Mouse (Mus musculus): ENCODE results near the gene Trim9. TPM values are rescaled to one million over a fixed set of nuclear protein-coding genes. Genes with fewer than 3 reads are reported as not detected.
A peak's percentile ranks its signal among the peaks of the same experiment; 100 is the strongest.

Trim9 gene
- polyA plus RNA-seq, 1 experiment from 2014 or later = 27.4 TPM

DNA sequence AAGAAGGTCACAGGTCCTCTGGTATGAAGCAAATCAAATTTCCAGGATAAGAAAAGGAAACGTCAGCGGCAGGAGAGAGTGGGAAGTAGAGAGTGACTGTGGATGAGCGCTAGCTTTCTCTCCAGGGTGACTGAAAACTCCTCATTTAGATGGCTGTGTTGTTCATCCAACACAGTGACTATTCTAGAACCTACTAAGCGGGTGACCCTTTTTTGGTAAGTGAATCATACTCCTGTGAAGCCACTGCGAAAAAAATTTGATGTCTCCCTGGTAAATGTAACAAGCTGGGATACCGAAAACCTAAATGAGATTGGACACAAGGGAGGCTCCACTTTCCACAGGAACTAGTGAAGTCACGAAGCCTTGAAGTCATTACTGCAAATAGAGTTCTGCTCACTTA, 39.5 kb downstream of the Trim9 start:
- H3K27ac ChIP-seq (ENCODE audit: low read depth, low read length) = no peak overlapping the region
- WGBS = 92% methylated on average over 7 of the region's 7 CpGs
- ATAC-seq (ENCODE audit: insufficient read depth, low FRiP score, low TSS enrichment) (no peak), DNase-seq (ENCODE audit: low spot score) (no peak)
- H3K27me3 ChIP-seq (ENCODE audit: control insufficient read depth, insufficient read depth, low read length) = no peaks in the 10 kb centered on the region
- H3K9ac ChIP-seq (ENCODE audit: low read length) = no peak overlapping the region
- no peaks in the 10 kb centered on the region for H3K4me1 ChIP-seq (ENCODE audit: control insufficient read depth, insufficient read depth, low read length)
- H3K4me3 ChIP-seq (ENCODE audit: low read depth, low read length) = no peak overlapping the region
- no peaks in the 10 kb centered on the region for H3K36me3 ChIP-seq (ENCODE audit: control insufficient read depth, insufficient read depth, low read length)
- no peak overlapping the region for H3K4me2 ChIP-seq (ENCODE audit: low read depth)
- no peaks in the 10 kb centered on the region for H3K9me3 ChIP-seq (ENCODE audit: control insufficient read depth, low read length)

DNA sequence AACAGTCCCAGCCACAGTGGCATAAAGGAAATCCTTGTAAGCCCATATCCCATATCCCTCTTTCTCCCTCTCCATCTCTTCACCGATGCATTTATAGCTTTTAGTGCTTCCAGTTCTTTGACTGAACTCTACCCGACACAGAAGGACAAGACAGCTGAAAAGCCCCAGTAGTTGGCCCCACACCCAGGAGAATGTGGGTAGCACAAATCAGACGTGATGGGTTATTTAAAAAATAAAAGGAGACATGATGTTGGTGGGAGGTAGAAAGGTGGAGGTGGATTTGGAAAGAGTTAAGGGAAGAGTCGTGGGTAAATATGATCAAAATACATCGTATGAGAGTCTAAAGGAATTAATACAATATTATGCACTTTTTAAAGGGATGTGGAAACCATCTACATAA, 40.4 kb downstream of the Trim9 start:
- Histone ChIP-seq H3K4me3 (ENCODE audit: low read depth, low read length) (no peak overlapping the region), H3K27ac (ENCODE audit: low read depth, low read length) (no peak overlapping the region), H3K4me2 (ENCODE audit: low read depth) (no peak overlapping the region), H3K27me3 (ENCODE audit: control insufficient read depth, insufficient read depth, low read length) (no peaks in the 10 kb centered on the region), H3K4me1 (ENCODE audit: control insufficient read depth, insufficient read depth, low read length) (no peaks in the 10 kb centered on the region), H3K36me3 (ENCODE audit: control insufficient read depth, insufficient read depth, low read length) (no peaks in the 10 kb centered on the region), H3K9me3 (ENCODE audit: control insufficient read depth, low read length) (no peaks in the 10 kb centered on the region), H3K9ac (ENCODE audit: low read length) (no peak overlapping the region)
- no peak for ATAC-seq (ENCODE audit: insufficient read depth, low FRiP score, low TSS enrichment)
- DNase-seq (ENCODE audit: low spot score) = no peak
- WGBS = 90% methylated on average over 5 of the region's 5 CpGs

DNA sequence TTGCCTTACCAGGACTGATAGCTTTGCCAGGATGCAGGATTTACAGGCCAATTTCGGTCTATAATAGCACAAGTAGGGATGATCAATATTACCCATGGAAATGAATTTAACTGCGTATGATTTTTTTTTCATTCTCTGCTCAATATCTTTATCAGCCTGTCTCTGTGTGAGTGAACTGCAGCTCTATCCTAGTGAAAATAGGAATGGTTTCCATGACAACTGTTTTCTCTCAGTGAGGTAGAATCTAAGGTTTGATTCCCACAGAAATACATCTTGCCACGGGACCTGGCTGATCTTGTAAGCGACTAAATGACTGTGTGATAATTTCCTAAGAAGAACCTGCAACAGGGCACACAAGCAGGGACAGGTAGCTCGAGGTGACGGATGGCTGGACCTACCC, 43.4 kb downstream of the Trim9 start:
- no peak overlapping the region for H3K4me2 ChIP-seq (ENCODE audit: low read depth)
- no peak overlapping the region for H3K4me3 ChIP-seq (ENCODE audit: low read depth, low read length)
- H3K36me3 ChIP-seq (ENCODE audit: control insufficient read depth, insufficient read depth, low read length) = no peaks in the 10 kb centered on the region
- no peaks in the 10 kb centered on the region for H3K9me3 ChIP-seq (ENCODE audit: control insufficient read depth, low read length)
- DNase-seq (ENCODE audit: low spot score) = no peak
- no peak overlapping the region for H3K27ac ChIP-seq (ENCODE audit: low read depth, low read length)
- H3K27me3 ChIP-seq (ENCODE audit: control insufficient read depth, insufficient read depth, low read length) = no peaks in the 10 kb centered on the region
- H3K4me1 ChIP-seq (ENCODE audit: control insufficient read depth, insufficient read depth, low read length) = no peaks in the 10 kb centered on the region
- H3K9ac ChIP-seq (ENCODE audit: low read length) = no peak overlapping the region
- ATAC-seq (ENCODE audit: insufficient read depth, low FRiP score, low TSS enrichment) = no peak
- 84% methylated on average over 6 of the region's 6 CpGs for WGBS

DNA sequence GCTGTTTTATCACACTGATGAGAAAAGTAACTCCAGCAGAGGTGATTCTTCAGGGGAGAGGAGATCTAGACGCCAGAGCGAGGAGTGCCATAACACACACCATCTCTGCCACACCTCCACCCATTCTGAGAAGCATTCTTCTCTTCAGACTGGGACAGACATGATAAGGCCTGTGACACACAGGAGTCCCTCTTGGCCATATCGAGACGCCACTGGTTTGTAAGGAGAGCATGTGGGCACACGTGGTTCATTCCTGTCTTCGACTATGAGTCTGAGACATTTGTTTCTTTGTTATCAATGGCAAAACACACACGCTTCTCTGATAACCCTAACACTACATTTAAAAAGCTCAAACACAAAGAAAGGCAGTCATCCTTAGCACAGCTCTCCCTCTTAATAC, 43.9 kb downstream of the Trim9 start:
- Histone ChIP-seq H3K36me3 (ENCODE audit: control insufficient read depth, insufficient read depth, low read length) (no peaks in the 10 kb centered on the region), H3K9ac (ENCODE audit: low read length) (no peak overlapping the region), H3K9me3 (ENCODE audit: control insufficient read depth, low read length) (no peaks in the 10 kb centered on the region), H3K27ac (ENCODE audit: low read depth, low read length) (no peak overlapping the region), H3K27me3 (ENCODE audit: control insufficient read depth, insufficient read depth, low read length) (no peaks in the 10 kb centered on the region), H3K4me3 (ENCODE audit: low read depth, low read length) (no peak overlapping the region), H3K4me1 (ENCODE audit: control insufficient read depth, insufficient read depth, low read length) (no peaks in the 10 kb centered on the region), H3K4me2 (ENCODE audit: low read depth) (no peak overlapping the region)
- DNase-seq (ENCODE audit: low spot score) (no peak), ATAC-seq (ENCODE audit: insufficient read depth, low FRiP score, low TSS enrichment) (no peak)
- 89% methylated on average over 7 of the region's 7 CpGs for WGBS

DNA sequence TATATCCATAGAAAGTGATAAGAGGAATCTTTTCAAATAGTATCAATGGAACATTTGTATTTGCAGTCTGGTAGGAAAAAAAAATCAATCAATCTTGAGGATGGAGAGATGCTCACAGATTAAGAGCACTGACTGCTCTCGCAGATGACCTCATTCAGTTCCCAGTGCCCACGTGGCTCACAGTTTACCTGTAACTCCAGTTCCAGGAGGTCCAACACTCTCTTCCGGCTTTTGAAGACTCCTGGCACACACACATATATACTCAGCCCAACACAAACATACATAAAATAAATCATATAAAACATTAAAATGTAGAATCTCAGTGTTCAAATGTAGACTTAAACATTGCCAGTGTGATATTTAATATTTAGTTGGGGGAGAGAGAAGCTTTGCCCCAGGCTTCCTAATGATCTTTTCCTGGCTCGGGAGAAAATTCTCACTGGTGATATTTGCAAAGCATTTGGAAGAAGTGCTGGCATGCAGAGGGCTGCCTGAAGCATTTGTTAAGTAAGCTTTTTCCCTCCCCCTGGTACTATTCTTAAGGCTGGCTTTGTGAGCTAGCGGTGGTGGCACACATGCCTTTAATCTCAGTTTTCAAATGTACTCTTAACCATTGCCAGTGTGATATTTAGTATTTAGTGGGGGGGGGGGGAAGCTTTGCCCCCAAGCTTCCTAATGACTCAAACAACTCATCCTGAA, 45.2 kb downstream of the Trim9 start:
- no peaks in the 10 kb centered on the region for H3K36me3 ChIP-seq (ENCODE audit: control insufficient read depth, insufficient read depth, low read length)
- H3K4me2 ChIP-seq (ENCODE audit: low read depth) = no peak overlapping the region
- H3K27me3 ChIP-seq (ENCODE audit: control insufficient read depth, insufficient read depth, low read length) = no peaks in the 10 kb centered on the region
- 82% methylated on average over 5 of the region's 5 CpGs for WGBS
- no peak for ATAC-seq (ENCODE audit: insufficient read depth, low FRiP score, low TSS enrichment)
- H3K9me3 ChIP-seq (ENCODE audit: control insufficient read depth, low read length) = no peaks in the 10 kb centered on the region
- H3K4me1 ChIP-seq (ENCODE audit: control insufficient read depth, insufficient read depth, low read length) = no peaks in the 10 kb centered on the region
- no peak overlapping the region for H3K4me3 ChIP-seq (ENCODE audit: low read depth, low read length)
- no peak for DNase-seq (ENCODE audit: low spot score)
- H3K27ac ChIP-seq (ENCODE audit: low read depth, low read length) = no peak overlapping the region
- no peak overlapping the region for H3K9ac ChIP-seq (ENCODE audit: low read length)

DNA sequence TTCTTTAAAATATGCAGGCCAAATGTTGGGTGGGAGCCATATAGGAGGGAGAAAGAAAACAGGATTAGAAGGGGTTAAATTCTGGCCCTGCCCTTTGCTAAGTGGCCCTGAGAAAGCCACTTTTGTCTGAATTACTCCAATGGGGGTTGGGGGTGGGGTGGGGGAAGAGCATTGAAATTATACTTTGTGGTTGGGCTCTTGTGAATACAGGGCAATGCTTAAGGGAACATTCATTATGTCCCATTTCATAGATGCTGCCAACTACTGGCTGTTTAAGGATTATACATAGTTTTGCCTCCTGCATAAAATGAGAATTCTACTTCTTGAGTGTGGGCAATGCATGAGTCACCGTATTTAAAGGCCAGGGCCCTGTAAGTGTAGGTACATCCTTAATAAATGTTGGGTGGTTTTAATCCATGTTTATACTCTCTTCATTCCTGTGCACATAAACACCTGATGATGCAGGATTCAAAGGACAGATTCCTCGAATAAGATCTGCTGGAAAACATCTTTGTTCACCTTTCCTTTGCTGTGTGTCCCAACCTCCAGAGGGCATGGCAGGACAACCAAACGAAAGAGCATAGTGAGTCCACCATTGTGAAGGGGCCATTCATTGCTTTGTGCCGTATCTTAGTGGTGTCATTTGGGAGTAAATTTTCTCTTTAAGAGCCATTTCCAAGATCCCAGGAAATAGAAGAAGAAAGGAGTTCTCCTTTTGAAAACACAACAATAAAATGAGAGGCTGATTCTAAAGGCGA, 53.3 kb downstream of the Trim9 start:
- no peaks in the 10 kb centered on the region for H3K9me3 ChIP-seq (ENCODE audit: control insufficient read depth, low read length)
- no peak for DNase-seq (ENCODE audit: low spot score)
- H3K9ac ChIP-seq (ENCODE audit: low read length) = no peak overlapping the region
- H3K4me1 ChIP-seq (ENCODE audit: control insufficient read depth, insufficient read depth, low read length) = peaks cover 2% of the 10 kb centered on the region; the same call in 1 of the 2 replicates
- no peak overlapping the region for H3K4me3 ChIP-seq (ENCODE audit: low read depth, low read length)
- 0 out of 2 replicates have a peak overlapping the region, but pooled peaks have one; percentile 14 for H3K27ac ChIP-seq (ENCODE audit: low read depth, low read length)
- no peaks in the 10 kb centered on the region for H3K27me3 ChIP-seq (ENCODE audit: control insufficient read depth, insufficient read depth, low read length)
- ATAC-seq (ENCODE audit: insufficient read depth, low FRiP score, low TSS enrichment) = peak; percentile 61; the same call in 1 of the 2 replicates
- H3K4me2 ChIP-seq (ENCODE audit: low read depth) = no peak overlapping the region
- H3K36me3 ChIP-seq (ENCODE audit: control insufficient read depth, insufficient read depth, low read length) = no peaks in the 10 kb centered on the region
- 42% methylated on average over 5 of the region's 5 CpGs for WGBS

DNA sequence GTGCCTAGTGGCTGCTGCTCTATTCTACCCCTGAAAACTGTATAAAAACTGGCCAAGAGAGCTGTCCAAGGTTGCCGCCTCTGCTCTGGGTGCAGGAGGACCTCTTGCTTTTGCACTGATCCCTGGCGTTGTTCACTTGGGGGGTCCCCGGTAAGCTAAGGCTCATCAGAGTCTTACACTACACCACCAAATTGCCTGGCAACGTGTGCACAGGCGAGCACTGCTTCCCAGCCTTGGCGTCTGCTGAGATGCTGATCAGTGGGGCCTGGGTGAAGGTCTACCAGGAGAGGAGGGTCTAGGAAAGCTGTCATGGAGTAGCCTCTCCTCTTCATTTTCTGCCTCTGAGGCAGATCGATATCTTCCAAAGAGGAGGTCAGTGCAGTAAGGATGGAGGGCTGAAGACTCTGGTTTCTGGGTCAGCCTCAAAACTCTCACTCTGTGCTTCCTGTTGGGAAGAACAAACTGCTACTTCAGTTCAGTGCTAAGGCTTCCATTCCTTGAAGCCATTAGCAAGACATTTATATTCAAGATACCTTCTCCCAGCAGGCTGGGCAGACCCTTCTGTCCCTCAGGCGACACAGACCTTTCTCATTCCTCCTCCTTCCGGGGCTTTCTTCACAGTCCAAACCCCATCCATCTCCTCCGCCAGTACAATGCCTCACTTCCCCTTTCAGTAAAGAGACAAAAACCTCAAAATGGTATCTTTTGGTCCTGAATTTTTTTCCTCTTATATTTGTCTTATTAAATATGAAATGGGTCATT, 54.1 kb downstream of the Trim9 start:
- H3K4me2 ChIP-seq (ENCODE audit: low read depth) = no peak overlapping the region
- H3K4me1 ChIP-seq (ENCODE audit: control insufficient read depth, insufficient read depth, low read length) = peaks cover 2% of the 10 kb centered on the region; the same call in 1 of the 2 replicates
- 74% methylated on average over 10 of the region's 10 CpGs for WGBS
- H3K27ac ChIP-seq (ENCODE audit: low read depth, low read length) = no peak overlapping the region
- H3K9ac ChIP-seq (ENCODE audit: low read length) = no peak overlapping the region
- no peak overlapping the region for H3K4me3 ChIP-seq (ENCODE audit: low read depth, low read length)
- no peaks in the 10 kb centered on the region for H3K9me3 ChIP-seq (ENCODE audit: control insufficient read depth, low read length)
- DNase-seq (ENCODE audit: low spot score) = no peak
- H3K27me3 ChIP-seq (ENCODE audit: control insufficient read depth, insufficient read depth, low read length) = no peaks in the 10 kb centered on the region
- peak; percentile 46; the same call in 1 of the 2 replicates for ATAC-seq (ENCODE audit: insufficient read depth, low FRiP score, low TSS enrichment)
- H3K36me3 ChIP-seq (ENCODE audit: control insufficient read depth, insufficient read depth, low read length) = no peaks in the 10 kb centered on the region

DNA sequence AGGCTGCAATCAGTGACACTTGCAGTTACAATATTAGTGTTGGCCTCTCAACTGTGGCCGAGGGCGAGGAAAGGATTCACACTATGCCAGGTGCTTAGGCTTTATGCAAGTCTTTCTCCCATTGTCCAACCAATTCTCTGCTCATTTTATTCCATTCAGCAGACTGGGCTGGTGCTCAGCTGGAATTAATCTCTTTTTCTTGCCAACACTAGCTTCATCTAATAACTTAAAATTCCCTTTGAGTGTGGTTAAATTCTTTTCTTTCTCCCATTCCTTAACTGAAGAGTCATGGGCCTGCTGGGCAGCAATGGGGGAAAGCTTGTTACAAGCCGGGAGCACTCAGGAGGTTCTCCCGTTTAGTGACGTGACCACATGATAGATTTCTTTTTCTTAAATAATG, 61.9 kb downstream of the Trim9 start:
- DNase-seq (ENCODE audit: low spot score) (no peak), ATAC-seq (ENCODE audit: insufficient read depth, low FRiP score, low TSS enrichment) (no peak)
- no peak overlapping the region for H3K4me2 ChIP-seq (ENCODE audit: low read depth)
- H3K4me3 ChIP-seq (ENCODE audit: low read depth, low read length) = no peak overlapping the region
- 60% methylated on average over 5 of the region's 5 CpGs for WGBS
- H3K36me3 ChIP-seq (ENCODE audit: control insufficient read depth, insufficient read depth, low read length) = no peaks in the 10 kb centered on the region
- no peaks in the 10 kb centered on the region for H3K4me1 ChIP-seq (ENCODE audit: control insufficient read depth, insufficient read depth, low read length)
- no peaks in the 10 kb centered on the region for H3K9me3 ChIP-seq (ENCODE audit: control insufficient read depth, low read length)
- no peak overlapping the region for H3K27ac ChIP-seq (ENCODE audit: low read depth, low read length)
- no peak overlapping the region for H3K9ac ChIP-seq (ENCODE audit: low read length)
- no peaks in the 10 kb centered on the region for H3K27me3 ChIP-seq (ENCODE audit: control insufficient read depth, insufficient read depth, low read length)

Data from neural tube, embryonic 11.5 days (tissue).